11 mouse cellular contexts compared by ENCODE assay signal in genomic region chr5:116447821-116448350, GRCm38 (mm10). TPM values are rescaled to one million over a fixed set of nuclear protein-coding genes. Genes with fewer than 3 reads are reported as not detected.
A peak's percentile ranks its signal among the peaks of the same experiment; 100 is the strongest.
DNase-seq lines count a peak whose midpoint lies in the region; ATAC-seq and TF ChIP-seq lines count a peak whose summit lies in the region.
"Had no signal": no experiment of that assay in that cellular context is flagged by ENCODE, and none has a peak within 500 bp of the region (broad histone marks: within the 10 kb centered on the region; RNA-seq: fewer than 3 reads in every experiment).

No protein-coding gene starts in this region.

- 43% methylated on average over 11 of the region's 11 CpGs for WGBS in heart, embryonic 14.5 days
- WGBS in liver, embryonic 16.5 days (ENCODE audit: insufficient replicate concordance) = 30% methylated on average over 11 of the region's 11 CpGs

- TF ChIP-seq EP300 in ES-Bruce4 (IDR thresholded peaks at IDR 0.05; ENCODE audit: insufficient read depth, low read depth, low read length) = no peak

- no peak overlapping the region for H3K27ac ChIP-seq in heart, embryonic 14.5 days (replicated peaks in 1 of 2; ENCODE audit: control insufficient read depth in 1 of 2, insufficient read depth in 1 of 2, low read depth in 2 of 2, low read length in 2 of 2)
- peak overlapping the region; percentile 50; the same call in 1 of the 2 replicates for H3K27ac ChIP-seq in ES-Bruce4 (ENCODE audit: insufficient read depth, low read length)
- peak overlapping the region; percentile 42; the same call in 1 of the 2 replicates for H3K27ac ChIP-seq in embryonic fibroblast, embryonic 13.5 days (ENCODE audit: insufficient read depth, low read length)
- no peak overlapping the region for H3K27ac ChIP-seq in liver, embryonic 16.5 days (ENCODE audit: low read length)
- H3K27ac ChIP-seq in left cerebral cortex, adult 2 months = no peak overlapping the region
- H3K27ac ChIP-seq: hindbrain, embryonic 13.5 days had no signal

- no peak for DNase-seq in heart, postnatal 14 days
- no peak for DNase-seq in right cerebral cortex, postnatal 14 days
- DNase-seq in left cerebral cortex, adult 2 months (ENCODE audit: extremely low spot score in 1 of 2, low spot score in 2 of 2) = no peak
- no peak for DNase-seq in cerebellum, adult 18-20 months

- H3K4me3 ChIP-seq in heart, embryonic 14.5 days (ENCODE audit: control insufficient read depth in 1 of 2, insufficient read depth in 1 of 2, low read depth in 1 of 2, low read length in 2 of 2) = peak overlapping the region in 1 of 2 experiments; percentile 13; a peak in 2 of 4 replicates
- H3K4me3 ChIP-seq in ES-Bruce4 (ENCODE audit: low read depth, low read length) = peak overlapping the region; percentile 63
- H3K4me3 ChIP-seq in embryonic fibroblast, embryonic 13.5 days (ENCODE audit: insufficient read depth, low read length) = no peak overlapping the region
- H3K4me3 ChIP-seq in liver, embryonic 16.5 days (ENCODE audit: low read depth, low read length) = no peak overlapping the region
- no peak overlapping the region for H3K4me3 ChIP-seq in left cerebral cortex, adult 2 months
- H3K4me3 ChIP-seq: hindbrain, embryonic 13.5 days; myocyte had no signal

- peak overlapping the region; percentile 40; the same call in 1 of the 2 replicates for H3K9ac ChIP-seq in heart, embryonic 14.5 days (ENCODE audit: low read length)
- H3K9ac ChIP-seq in ES-Bruce4 (ENCODE audit: low read depth, poor library complexity, severe bottlenecking) = peak overlapping the region; percentile 56
- no peak overlapping the region for H3K9ac ChIP-seq in liver, embryonic 16.5 days (ENCODE audit: low read depth, low read length)
- H3K9ac ChIP-seq: hindbrain, embryonic 13.5 days had no signal

- TF ChIP-seq CTCF in ES-Bruce4 (IDR thresholded peaks at IDR 0.05; ENCODE audit: low read depth, low read length) = no peak
- TF ChIP-seq CTCF in embryonic fibroblast, embryonic 13.5 days (IDR thresholded peaks at IDR 0.05; ENCODE audit: borderline replicate concordance, insufficient read depth, low read length) = no peak
- TF ChIP-seq CTCF in left cerebral cortex, adult 2 months (IDR thresholded peaks at IDR 0.05) = no peak

- peaks cover 28 to 40% of the 10 kb centered on the region in 2 experiments for H3K4me1 ChIP-seq in heart, embryonic 14.5 days (ENCODE audit: control insufficient read depth in 2 of 2, insufficient read depth in 2 of 2, low read length in 2 of 2)
- H3K4me1 ChIP-seq in ES-Bruce4 (ENCODE audit: control insufficient read depth, insufficient read depth, low read length) = peaks cover 9% of the 10 kb centered on the region
- peaks cover 3% of the 10 kb centered on the region for H3K4me1 ChIP-seq in embryonic fibroblast, embryonic 13.5 days (ENCODE audit: control insufficient read depth, insufficient read depth, low read length)
- H3K4me1 ChIP-seq in liver, embryonic 16.5 days (ENCODE audit: control insufficient read depth, low read depth, low read length) = no peaks in the 10 kb centered on the region

- intact Hi-C loops in heart, postnatal 14 days (cut with DNase I) = no loop called here
- intact Hi-C loops in left cerebral cortex, adult 2 months (cut with DNase I) = loop anchor here (5.0 kb wide), 1 partner anchor 61 kb away; no protein-coding TSS in a partner anchor

- no peak for ATAC-seq in heart, embryonic 14.5 days (ENCODE audit: insufficient number of reproducible peaks, insufficient read depth, low FRiP score, low read depth)
- ATAC-seq in liver, embryonic 16.5 days (ENCODE audit: low read depth) = no peak
- ATAC-seq: activated CD4-positive, CD25-positive, alpha-beta regulatory T cell, adult 4 months had no signal

- TF ChIP-seq POLR2A in ES-Bruce4 (IDR thresholded peaks at IDR 0.05; ENCODE audit: insufficient read depth, low read length) = peak; percentile 41
- no peak for TF ChIP-seq POLR2A in embryonic fibroblast, embryonic 13.5 days (IDR thresholded peaks at IDR 0.05; ENCODE audit: low read depth, low read length)

- peak overlapping the region; percentile 51 for H3K4me2 ChIP-seq in heart, embryonic 14.5 days (ENCODE audit: low read length)
- peak overlapping the region; percentile 34; the same call in 1 of the 2 replicates for H3K4me2 ChIP-seq in liver, embryonic 16.5 days (ENCODE audit: low read depth, low read length)
- H3K4me2 ChIP-seq: hindbrain, embryonic 13.5 days had no signal

- no peaks in the 10 kb centered on the region for H3K9me3 ChIP-seq in heart, embryonic 14.5 days (ENCODE audit: control insufficient read depth, low read length)
- no peaks in the 10 kb centered on the region for H3K9me3 ChIP-seq in ES-Bruce4 (replicated peaks; ENCODE audit: control insufficient read depth, insufficient read depth, low read length, poor library complexity, severe bottlenecking)
- H3K9me3 ChIP-seq in liver, embryonic 16.5 days (replicated peaks; ENCODE audit: control insufficient read depth, low read length) = no peaks in the 10 kb centered on the region
- H3K9me3 ChIP-seq: hindbrain, embryonic 13.5 days had no signal

- H3K36me3 ChIP-seq in heart, embryonic 14.5 days (ENCODE audit: control insufficient read depth, insufficient read depth, low read length) = no peaks in the 10 kb centered on the region
- no peaks in the 10 kb centered on the region for H3K36me3 ChIP-seq in ES-Bruce4 (ENCODE audit: control insufficient read depth, insufficient read depth, low read length, poor library complexity, severe bottlenecking)
- no peaks in the 10 kb centered on the region for H3K36me3 ChIP-seq in liver, embryonic 16.5 days (ENCODE audit: control insufficient read depth, insufficient read depth)

- H3K27me3 ChIP-seq in heart, embryonic 14.5 days (ENCODE audit: control insufficient read depth, insufficient read depth, low read length) = no peaks in the 10 kb centered on the region
- H3K27me3 ChIP-seq in ES-Bruce4 (ENCODE audit: control insufficient read depth, insufficient read depth, low read length, poor library complexity, severe bottlenecking) = no peaks in the 10 kb centered on the region
- no peaks in the 10 kb centered on the region for H3K27me3 ChIP-seq in liver, embryonic 16.5 days (ENCODE audit: control insufficient read depth, insufficient read depth, low read depth, low read length)
- H3K27me3 ChIP-seq: hindbrain, embryonic 13.5 days had no signal

RNA-seq across cellular contexts. Expression of gene Hspb8, which starts 25.2 kb away (rescaled TPM):
- 30.4 and 31.7 TPM in 2 replicates for polyA plus RNA-seq in heart, embryonic 14.5 days (2014; fragmentation: Nextera tagmentation; extraction: Ambion mirVana)
- 100 to 1,000 TPM; 234 to 252 TPM for total RNA-seq in heart, postnatal 14 days (2021)
- polyA plus RNA-seq in ES-Bruce4 (2011; ENCODE audit: insufficient read depth, insufficient read length, low read depth, missing spikeins) = 64.0 and 68.1 TPM in 2 replicates
- polyA plus RNA-seq in embryonic fibroblast, embryonic 13.5 days (2011; ENCODE audit: insufficient read length, low read depth, missing spikeins) = 46.5 and 59.1 TPM in 2 replicates
- polyA plus RNA-seq in liver, embryonic 16.5 days (2015; fragmentation: Nextera tagmentation; extraction: Ambion mirVana) = 2.8 and 3.6 TPM in 2 replicates
- 10 to 100 TPM; 11.0 to 12.6 TPM for total RNA-seq in left cerebral cortex, adult 2 months (2021)
- polyA plus RNA-seq: activated CD4-positive, CD25-positive, alpha-beta regulatory T cell, adult 4 months had no signal

Comparison
In these comparisons a context has a peak if more than half of its experiments do, and no peak if none do; other contexts are left out.
1. H3K27ac ChIP-seq: peak in ES-Bruce4 (single experiment) and embryonic fibroblast, embryonic 13.5 days (single experiment); none in heart, embryonic 14.5 days (0 of 2), liver, embryonic 16.5 days (single experiment) and left cerebral cortex, adult 2 months (single experiment).